Mouse (Mus musculus) limb, embryonic 14.5 days (tissue): ENCODE measurements at regions not wholly inside any gene's neighbourhood (a gene's known extent, or its start where the extent isn't known, plus 50 kb on each side); places are given as distances from the start of the nearest gene placed in this dataset.

ENCODE experiments used
- ATAC-seq: fragments of 200-750 bp; cut with Nextera tagmentation; 2 replicates; pipeline ENCODE4 v1.8.0; 2017; ENCODE audit warnings: low read depth, moderate number of reproducible peaks, moderate TSS enrichment; ENCODE audit not compliant: low FRiP score
- DNase-seq: peaks from one replicate; pipeline ENCODE4 v3.0.0-alpha.2; 2015; ENCODE audit warnings: low spot score
- H3K27ac ChIP-seq: fragments of 300-500 bp; sonication (generic); replicated peaks from 2 replicates; pipeline ENCODE4 v1.5.1; 2014; ENCODE audit warnings: low read depth, mild to moderate bottlenecking, low read length, moderate library complexity, mixed read lengths
- H3K27me3 ChIP-seq: fragments of 300-500 bp; sonication (generic); 2 replicates; pipeline ENCODE4 v1.6.1; 2014; ENCODE audit warnings: low read length, mixed read lengths; ENCODE audit not compliant: control insufficient read depth, insufficient read depth
- H3K36me3 ChIP-seq: fragments of 300-500 bp; sonication (generic); 2 replicates; pipeline ENCODE4 v1.6.1; 2014; ENCODE audit warnings: mild to moderate bottlenecking, low read length, moderate library complexity, mixed read lengths; ENCODE audit not compliant: control insufficient read depth, insufficient read depth
- H3K4me1 ChIP-seq: fragments of 300-500 bp; sonication (generic); 2 replicates; pipeline ENCODE4 v1.6.1; 2014; ENCODE audit warnings: antibody characterized with exemption, low read length, mixed read lengths; ENCODE audit not compliant: control insufficient read depth, insufficient read depth
- H3K4me2 ChIP-seq: fragments of 300-500 bp; sonication (generic); replicated peaks from 2 replicates; pipeline ENCODE4 v1.6.1; 2014; ENCODE audit warnings: low read depth, mild to moderate bottlenecking, low read length, moderate library complexity; ENCODE audit not compliant: severe bottlenecking
- H3K4me3 ChIP-seq: fragments of 300-500 bp; sonication (generic); replicated peaks from 2 replicates; pipeline ENCODE4 v1.5.1; 2014; ENCODE audit warnings: low read length
- H3K9ac ChIP-seq: fragments of 300-500 bp; sonication (generic); 2 replicates; pipeline ENCODE4 v1.6.1; 2014; ENCODE audit warnings: mild to moderate bottlenecking, low read depth, low read length, moderate library complexity; ENCODE audit not compliant: severe bottlenecking
- H3K9me3 ChIP-seq: fragments of 300-500 bp; sonication (generic); 2 replicates; pipeline ENCODE4 v1.6.1; 2016; ENCODE audit warnings: low read length; ENCODE audit not compliant: control insufficient read depth
- POLR2A ChIP-seq: fragments of 200-500 bp; IDR thresholded peaks from 2 replicates; pipeline ENCODE4 v1.8.0; 2012; ENCODE audit warnings: inconsistent platforms, mild to moderate bottlenecking, moderate library complexity, borderline replicate concordance; ENCODE audit not compliant: insufficient read depth, insufficient read length; ENCODE audit errors: extremely low read depth
- WGBS: fragments of 180-500 bp; shearing (Covaris S2); extraction: QIAGEN DNeasy Blood & Tissue Kit; methylation state at CpG from one replicate; pipeline ENCODE4 v1.1.7; 2014; 5-methylcytosine and 5-hydroxymethylcytosine counted together

DNA sequence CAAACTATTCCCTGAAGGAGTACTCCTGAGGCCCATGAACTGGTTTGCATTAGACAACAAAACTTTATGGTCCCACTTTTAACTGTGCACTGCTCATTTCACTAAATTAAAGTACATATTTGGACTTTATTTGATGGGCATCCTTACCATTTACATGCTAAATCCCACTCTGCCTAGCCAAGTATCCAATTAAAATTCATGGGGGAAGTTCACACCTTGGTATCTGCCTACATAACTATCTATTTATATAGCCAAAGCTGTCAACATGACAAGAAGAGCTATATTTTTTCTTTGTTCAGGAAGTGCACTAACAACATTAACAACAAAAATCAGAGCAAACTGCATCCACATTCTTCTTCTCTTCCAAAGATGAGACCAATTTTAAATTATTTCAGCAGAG, 317.7 kb upstream of the Nwd2 start:
- H3K9me3 ChIP-seq = no peaks in the 10 kb centered on the region
- no peaks in the 10 kb centered on the region for H3K27me3 ChIP-seq
- H3K36me3 ChIP-seq = no peaks in the 10 kb centered on the region
- ATAC-seq (no peak), DNase-seq (no peak)
- no peak for TF ChIP-seq POLR2A
- H3K9ac ChIP-seq = no peak overlapping the region
- H3K4me1 ChIP-seq = no peaks in the 10 kb centered on the region
- no peak overlapping the region for H3K4me2 ChIP-seq
- H3K4me3 ChIP-seq = no peak overlapping the region
- H3K27ac ChIP-seq = no peak overlapping the region

- TF ChIP-seq POLR2A = no peak
- Histone ChIP-seq H3K4me2 (no peak overlapping the region), H3K4me1 (no peaks in the 10 kb centered on the region), H3K27ac (no peak overlapping the region), H3K9ac (no peak overlapping the region), H3K9me3 (no peaks in the 10 kb centered on the region), H3K4me3 (no peak overlapping the region), H3K36me3 (no peaks in the 10 kb centered on the region), H3K27me3 (no peaks in the 10 kb centered on the region)
- WGBS = 53% methylated on average over 2 of the region's 2 CpGs
- peak; percentile 47; the same call in 1 of the 2 replicates for ATAC-seq
- peak; percentile 25 for DNase-seq
Observed at GRCm38 (mm10) chr5:63351108-63351507, 297.8 kb upstream of the Nwd2 start.

GRCm38 (mm10) chr5:63391956-63392355, 256.9 kb upstream of the Nwd2 start:
- H3K9ac ChIP-seq = no peak overlapping the region

GRCm38 (mm10) chr5:63397963-63398362, 250.9 kb upstream of the Nwd2 start:
- ATAC-seq = no peak
- 86% methylated on average over 3 of the region's 3 CpGs for WGBS
- no peaks in the 10 kb centered on the region for H3K36me3 ChIP-seq
- H3K27me3 ChIP-seq = no peaks in the 10 kb centered on the region
- H3K4me3 ChIP-seq = no peak overlapping the region
- H3K4me1 ChIP-seq = no peaks in the 10 kb centered on the region
- H3K27ac ChIP-seq = no peak overlapping the region
- TF ChIP-seq POLR2A = no peak
- no peak overlapping the region for H3K9ac ChIP-seq
- no peaks in the 10 kb centered on the region for H3K9me3 ChIP-seq
- no peak overlapping the region for H3K4me2 ChIP-seq
- no peak for DNase-seq

More at GRCm38 (mm10) chr5:63391956-63392355, 256.9 kb upstream of the Nwd2 start:
- Histone ChIP-seq H3K9me3 (no peaks in the 10 kb centered on the region), H3K36me3 (no peaks in the 10 kb centered on the region), H3K27me3 (no peaks in the 10 kb centered on the region), H3K27ac (no peak overlapping the region), H3K4me3 (no peak overlapping the region), H3K4me2 (no peak overlapping the region), H3K4me1 (no peaks in the 10 kb centered on the region)
- 76% methylated on average over 2 of the region's 2 CpGs for WGBS
- ATAC-seq (no peak), DNase-seq (no peak)
- TF ChIP-seq POLR2A = no peak

DNA sequence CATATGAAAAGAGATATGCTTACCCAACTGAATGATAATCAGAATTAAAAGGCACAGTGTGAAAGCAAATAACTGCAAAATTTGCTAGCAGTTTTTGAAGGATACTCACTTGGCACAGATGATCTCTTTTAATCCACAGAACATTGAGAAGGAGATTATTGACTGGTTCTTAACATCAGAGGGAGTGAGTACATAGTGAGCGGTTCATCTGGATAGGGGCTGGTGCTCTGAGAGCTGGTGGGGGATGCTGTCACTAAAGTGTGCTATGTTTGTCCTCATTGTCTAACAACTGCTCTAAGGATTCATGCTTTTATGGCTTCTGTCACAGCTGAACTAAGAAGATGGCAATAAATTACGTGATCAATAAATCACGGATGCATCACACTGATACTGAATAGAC, 218.7 kb upstream of the Nwd2 start:
- no peak for TF ChIP-seq POLR2A

GRCm38 (mm10) chr5:63444407-63444806, 204.5 kb upstream of the Nwd2 start:
- H3K9ac ChIP-seq = no peak overlapping the region
- WGBS = 50% methylated on average over 3 of the region's 3 CpGs
- no peak for DNase-seq
- TF ChIP-seq POLR2A = no peak
- no peaks in the 10 kb centered on the region for H3K4me1 ChIP-seq
- ATAC-seq = no peak
- no peak overlapping the region for H3K4me2 ChIP-seq
- no peaks in the 10 kb centered on the region for H3K36me3 ChIP-seq
- H3K27ac ChIP-seq = no peak overlapping the region
- no peaks in the 10 kb centered on the region for H3K9me3 ChIP-seq
- H3K4me3 ChIP-seq = no peak overlapping the region
- no peaks in the 10 kb centered on the region for H3K27me3 ChIP-seq

More for the DNA sequence above, 218.7 kb upstream of the Nwd2 start:
- no peak overlapping the region for H3K27ac ChIP-seq
- no peaks in the 10 kb centered on the region for H3K27me3 ChIP-seq
- H3K4me1 ChIP-seq = no peaks in the 10 kb centered on the region
- whole genome bisulfite sequencing = 88% methylated on average over 3 of the region's 3 CpGs
- no peaks in the 10 kb centered on the region for H3K9me3 ChIP-seq
- H3K36me3 ChIP-seq = no peaks in the 10 kb centered on the region
- no peak overlapping the region for H3K9ac ChIP-seq
- ATAC-seq (no peak), DNase-seq (no peak)
- no peak overlapping the region for H3K4me2 ChIP-seq
- H3K4me3 ChIP-seq = no peak overlapping the region
